Mouse (Mus musculus): ENCODE measurements around the gene Ddah2.
"Not testable (repeated sequence)": the region's sequence is repeated elsewhere in the genome, so short reads cannot be mapped to it uniquely, and the experiment has no call there.

The Ddah2 gene

GRCm38 (mm10) chr17:35027277-35028068 is 31.4 kb upstream of the Ddah2 start, which contains the start of gene Sapcd1:
Sapcd1 (minus strand) TSS chr17:35028016.
- DNase-seq = no peak

GRCm38 (mm10) chr17:35028315-35028714 is 30.5 kb upstream of the Ddah2 start:
- DNase-seq = no peak

GRCm38 (mm10) chr17:35029691-35030532 is 28.9 kb upstream of the Ddah2 start:
- DNase-seq = peak in 1 of 2 experiments; percentile 56

DNA sequence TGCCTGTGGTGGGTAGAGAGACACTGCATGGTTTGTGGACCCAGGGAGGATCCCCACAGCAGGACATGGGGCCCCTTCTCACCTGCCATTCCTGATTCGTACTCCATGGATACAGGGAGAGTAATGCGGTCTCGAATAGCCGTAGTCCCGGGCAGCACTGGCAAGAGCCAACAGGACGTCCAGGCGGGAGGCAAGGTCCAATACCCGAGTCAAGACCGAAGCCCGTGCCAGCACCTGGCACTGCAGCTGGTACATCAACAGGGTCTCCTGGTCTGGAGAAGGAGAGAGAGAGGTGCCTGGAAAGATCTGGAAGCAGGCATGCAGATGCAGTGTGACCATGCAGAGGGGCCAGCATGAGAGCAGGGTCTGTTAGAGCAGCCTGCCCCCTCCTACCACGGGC is 27.6 kb upstream of the Ddah2 start:
- DNase-seq = no peak

- DNase-seq = no peak
These were observed 27.0 kb upstream of the Ddah2 start for GRCm38 (mm10) chr17:35031880-35032279.

- DNase-seq = no peak
These were observed 26.4 kb upstream of the Ddah2 start for GRCm38 (mm10) chr17:35032323-35032870.

GRCm38 (mm10) chr17:35033703-35034102 is 25.1 kb upstream of the Ddah2 start:
- not testable (repeated sequence) for DNase-seq

DNA sequence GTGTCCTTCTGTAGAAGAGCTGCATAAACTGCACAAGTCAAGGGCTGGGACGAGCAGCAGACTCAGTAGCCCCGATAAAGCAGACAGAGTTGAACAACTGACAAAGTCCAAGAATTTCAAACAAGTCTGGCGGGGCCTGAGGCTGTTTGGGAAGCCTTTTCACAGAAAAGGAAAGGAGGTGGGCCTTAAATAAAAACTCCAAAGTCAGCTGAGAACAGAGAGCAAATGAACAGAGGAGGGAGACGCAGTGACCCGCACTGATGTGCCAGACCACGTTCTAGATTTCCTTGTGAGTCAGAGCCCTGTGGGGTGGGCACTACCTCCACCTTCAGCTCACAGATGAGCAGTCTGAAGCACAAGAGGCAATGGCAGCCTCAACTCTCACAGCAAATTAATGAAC is 23.9 kb upstream of the Ddah2 start:
- no peak for DNase-seq

GRCm38 (mm10) chr17:35039121-35039873 is 19.5 kb upstream of the Ddah2 start:
- no peak for DNase-seq

DNA sequence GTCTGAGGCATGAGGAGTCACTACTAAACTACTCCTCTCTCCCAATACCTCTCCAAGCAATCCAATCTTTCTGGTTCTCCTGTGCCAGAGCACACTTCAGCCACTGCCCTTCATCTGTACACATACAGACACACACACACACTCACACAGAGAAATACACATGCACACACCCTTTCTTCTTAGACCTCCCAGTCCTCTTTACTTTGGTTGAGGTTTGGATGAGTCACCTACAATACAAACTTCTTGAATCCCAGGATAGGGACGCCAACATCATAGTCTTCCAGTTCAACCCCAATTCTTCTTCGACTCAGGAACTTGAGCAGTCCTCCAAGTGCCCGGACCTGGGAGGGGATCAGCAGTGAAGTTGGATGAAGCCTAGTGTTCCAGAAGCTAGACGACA is 15.0 kb upstream of the Ddah2 start:
- no peak for DNase-seq

DNA sequence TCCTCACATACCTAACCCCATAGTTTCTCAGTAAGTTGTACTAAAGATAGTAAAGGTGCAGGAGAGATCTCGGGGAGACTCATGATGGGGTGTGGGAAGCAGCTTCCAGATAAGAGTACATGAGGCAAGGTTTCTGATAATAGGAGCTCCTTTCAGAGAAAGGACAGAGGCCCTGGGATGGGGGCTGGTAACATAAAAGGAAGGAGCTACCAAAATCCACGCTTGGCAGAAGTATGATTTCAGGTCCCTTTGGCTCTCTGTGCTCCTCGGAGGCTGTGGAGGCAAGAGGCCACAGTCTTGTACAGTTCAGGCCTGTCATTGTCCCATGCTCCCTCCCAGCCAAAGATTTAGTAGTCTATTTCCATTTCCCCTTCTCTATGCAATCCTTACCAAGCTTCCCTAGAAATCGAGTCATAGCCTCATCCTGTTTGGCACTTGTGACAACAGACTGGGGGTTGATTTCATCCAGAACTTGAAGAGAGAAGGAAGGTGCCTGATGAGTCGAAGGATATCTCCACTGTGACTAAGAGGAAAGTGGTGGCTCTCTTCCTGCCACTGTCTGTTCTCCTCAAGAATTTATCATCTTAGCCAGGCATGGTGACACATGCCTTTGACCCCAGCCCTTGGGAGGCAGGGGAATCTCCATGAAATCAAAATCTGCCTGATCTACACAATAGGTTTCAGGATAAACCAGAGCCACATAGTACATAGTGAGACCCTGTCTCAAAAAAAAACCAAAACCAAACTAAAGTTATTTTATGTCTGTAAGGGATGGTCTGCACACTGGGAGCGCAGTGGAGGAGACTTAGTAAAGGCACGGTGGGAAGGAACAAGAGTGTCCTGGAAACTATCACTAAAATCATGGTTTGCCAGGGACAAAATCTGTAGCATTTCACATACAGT is 13.7 kb upstream of the Ddah2 start:
- no peak for DNase-seq

- DNase-seq = no peak
These were observed 12.8 kb upstream of the Ddah2 start for GRCm38 (mm10) chr17:35045807-35046680.

GRCm38 (mm10) chr17:35046681-35047455 is 12.0 kb upstream of the Ddah2 start, which contains the start of gene Msh5:
Msh5 (minus strand) TSS chr17:35046745.
- peak; percentile 98 for DNase-seq

- DNase-seq = peak; percentile 67 to 89
These were observed 11.1 kb upstream of the Ddah2 start for GRCm38 (mm10) chr17:35047688-35048087.

- DNase-seq = peak; percentile 33 to 42
These were observed 10.5 kb upstream of the Ddah2 start for GRCm38 (mm10) chr17:35048149-35048931.

DNA sequence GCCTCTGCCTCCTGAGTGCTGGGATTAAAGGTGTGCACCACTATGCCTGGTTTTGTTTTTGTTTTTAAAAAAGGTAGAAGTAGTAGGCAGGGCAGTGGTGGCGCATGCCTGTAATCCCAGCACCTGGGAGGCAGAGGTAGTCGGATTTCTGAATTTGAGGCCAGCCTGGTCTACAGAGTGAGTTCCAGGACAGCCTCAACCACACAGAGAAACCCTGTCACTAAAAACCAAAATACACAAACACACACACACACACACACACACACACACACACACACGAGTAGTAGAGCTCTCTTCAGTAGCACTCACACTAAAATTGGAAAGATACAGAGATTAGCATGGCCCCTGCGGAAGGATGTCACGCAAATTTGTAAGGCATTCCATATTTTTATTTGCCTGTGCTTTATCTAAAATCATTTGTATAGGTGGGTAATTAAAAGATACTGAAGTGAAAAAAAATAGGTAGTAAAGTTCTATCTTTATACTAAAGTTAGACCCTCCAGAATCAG is 9.8 kb upstream of the Ddah2 start:
- peak in 1 of 2 experiments; percentile 13 for DNase-seq

GRCm38 (mm10) chr17:35049561-35050016 is 9.2 kb upstream of the Ddah2 start, which contains the start of gene Clic1:
Clic1 (plus strand) TSS chr17:35049966.
- DNase-seq = peak; percentile 54 to 74

- peak; percentile 83 to 89 for DNase-seq
These were observed 8.6 kb upstream of the Ddah2 start for GRCm38 (mm10) chr17:35050126-35050750.

Data from kidney, postnatal 36 days (tissue).